Mouse (Mus musculus) retina, postnatal 7 days (tissue): ENCODE results near the gene Mrnip.

ENCODE experiments used
- DNase-seq: peaks from one replicate; pipeline ENCODE4 v3.0.0-alpha.2; 2012; ENCODE audit warnings: low read depth, low spot score

The Mrnip gene

DNA sequence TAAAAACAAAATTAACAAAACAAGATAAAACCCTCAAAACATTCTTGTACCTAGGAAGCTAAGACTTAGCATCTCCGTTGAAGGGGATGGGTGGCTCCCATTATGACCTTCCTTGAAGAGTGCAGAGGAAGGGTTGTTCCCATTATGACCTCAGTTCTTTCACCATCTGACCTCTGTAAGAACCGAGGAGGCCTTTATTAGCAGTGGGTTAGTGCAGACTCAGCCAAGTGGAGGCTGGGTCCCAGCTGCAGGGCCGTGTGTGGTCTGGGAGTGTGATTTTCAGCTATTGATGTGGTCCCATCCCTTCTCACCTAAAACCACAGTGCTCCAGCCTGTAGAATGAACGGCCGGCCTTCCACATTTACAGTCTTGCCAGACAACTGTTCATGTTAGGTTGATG lies 71.0 kb downstream of the Mrnip start:
- no peak for DNase-seq

GRCm38 (mm10) chr11:50248473-50249171 lies 74.4 kb downstream of the Mrnip start:
- DNase-seq: no peak
